Mouse (Mus musculus) erythroblast, embryonic 14.5 days (primary cell): Measurements from ENCODE around the gene Apbb1ip.

Experiments used
- GATA1 ChIP-seq: IDR thresholded peaks from 2 replicates; pipeline ENCODE4 v1.6.1; 2012; ENCODE audit warnings: low read length, inconsistent platforms, mixed read lengths
- TAL1 ChIP-seq: IDR thresholded peaks from 3 replicates; pipeline ENCODE4 v1.6.1; 2012; ENCODE audit warnings: low read length, inconsistent platforms, mixed read lengths

GRCm38 (mm10) chr2:22749761-22750160 lies 24.1 kb upstream of the Apbb1ip start:
- TF ChIP-seq GATA1 = no peak
- TF ChIP-seq TAL1 = no peak
